Mouse (Mus musculus) bone marrow, adult 2 months (tissue): ENCODE measurements around the gene Rpl36a-ps1.

ENCODE experiments used
- CTCF ChIP-seq: fragments of 200-500 bp; IDR thresholded peaks from 2 replicates; pipeline ENCODE4 v1.5.1; 2011; ENCODE audit warnings: low read length, control low read depth; ENCODE audit not compliant: control insufficient read depth, insufficient read depth
- POLR2A ChIP-seq: fragments of 200-500 bp; IDR thresholded peaks from 2 replicates; pipeline ENCODE4 v1.6.1; 2011; ENCODE audit warnings: low read depth, mild to moderate bottlenecking, control low read depth, low read length, borderline replicate concordance; ENCODE audit not compliant: control insufficient read depth

DNA sequence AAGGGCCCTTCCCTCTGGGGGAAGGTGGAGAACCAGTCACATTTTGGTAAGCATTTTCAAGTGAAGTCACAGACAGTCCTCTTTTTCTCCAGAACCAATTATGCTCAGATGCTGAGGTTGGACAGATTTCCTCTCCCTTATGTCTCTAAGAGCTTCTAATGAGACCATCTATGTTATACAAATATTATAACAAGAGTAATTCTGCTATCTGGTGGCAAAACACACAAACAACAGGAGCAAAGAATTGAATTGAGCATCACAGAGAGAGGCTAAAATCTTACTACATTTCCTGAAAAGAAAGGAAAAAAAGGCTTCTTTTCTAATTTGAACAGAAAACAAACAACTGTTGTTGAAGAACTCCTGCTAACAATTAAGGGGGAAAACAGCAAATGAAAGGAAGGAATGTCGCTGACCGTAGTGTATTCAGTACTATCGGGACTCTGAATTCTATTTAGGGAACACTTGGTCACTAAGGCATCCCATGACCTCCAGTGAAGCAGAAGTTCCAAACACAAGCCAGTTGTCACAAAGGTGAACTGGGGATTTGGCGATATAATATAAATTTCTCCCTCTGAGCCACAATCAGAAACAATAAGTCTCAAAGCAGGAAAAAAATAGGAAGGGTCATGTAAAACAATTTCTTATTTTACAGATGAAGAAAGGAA is 42.4 kb downstream of the Rpl36a-ps1 start:
- no peak for TF ChIP-seq CTCF
- no peak for TF ChIP-seq POLR2A
